Mouse (Mus musculus): ENCODE measurements around the gene Gm20388.

- no peak for TF ChIP-seq CTCF (IDR thresholded peaks at IDR 0.05; ENCODE audit: low read depth)
- TF ChIP-seq EP300 (IDR thresholded peaks at IDR 0.05; ENCODE audit: low read depth): no peak
Observed at GRCm38 (mm10) chr8:122304058-122304457, 2393.4 kb downstream of the Gm20388 start.
